Mouse (Mus musculus) heart, embryonic 10.5 days (tissue): ENCODE results near the gene Nudt4. TPM values are rescaled to one million over a fixed set of nuclear protein-coding genes. Genes with fewer than 3 reads are reported as not detected.
"Not testable (repeated sequence)": the region's sequence is repeated elsewhere in the genome, so short reads cannot be mapped to it uniquely, and the experiment has no call there.

Source experiments
- DNase-seq: peaks from one replicate; pipeline ENCODE4 v3.0.0-alpha.2; 2017; ENCODE audit warnings: low spot score
- H3K27ac ChIP-seq: fragments of 300-500 bp; sonication (generic); 2 replicates; pipeline ENCODE4 v1.5.1; 2016; ENCODE audit warnings: mild to moderate bottlenecking
- H3K27me3 ChIP-seq: fragments of 300-500 bp; sonication (generic); 2 replicates; pipeline ENCODE4 v1.6.1; 2016; ENCODE audit warnings: mild to moderate bottlenecking; ENCODE audit not compliant: poor library complexity, insufficient read depth, severe bottlenecking
- H3K36me3 ChIP-seq: fragments of 300-500 bp; sonication (generic); 2 replicates; pipeline ENCODE4 v1.6.1; 2016; ENCODE audit warnings: mild to moderate bottlenecking, moderate library complexity
- H3K4me1 ChIP-seq: fragments of 300-500 bp; sonication (generic); 2 replicates; pipeline ENCODE4 v1.6.1; 2016; ENCODE audit warnings: mild to moderate bottlenecking
- H3K4me3 ChIP-seq: fragments of 300-500 bp; sonication (generic); 2 replicates; pipeline ENCODE4 v1.5.1; 2016; ENCODE audit warnings: mild to moderate bottlenecking, moderate library complexity
- H3K9me3 ChIP-seq: fragments of 300-500 bp; sonication (generic); 2 replicates; pipeline ENCODE4 v1.6.1; 2016; ENCODE audit warnings: mild to moderate bottlenecking, moderate library complexity
- WGBS: fragments of 180-500 bp; shearing (Covaris S2); methylation state at CpG from one replicate; pipeline ENCODE4 v1.1.7; 2016; 5-methylcytosine and 5-hydroxymethylcytosine counted together
- polyA plus RNA-seq: library from polyadenylated mRNA; unstranded; fragments of >200 nt; fragmentation: Nextera tagmentation; extraction: Ambion mirVana; gene quantifications from 2 replicates; pipeline ENCODE4 v1.2.1, GENCODE M21; 2016

Gene Nudt4
- polyA plus RNA-seq, 1 experiment from 2014 or later = 104 TPM

GRCm38 (mm10) chr10:95562859-95563841 lies 796 bp downstream of the Nudt4 start:
- Histone ChIP-seq H3K9me3 (no peaks in the 10 kb centered on the region), H3K27ac (peak overlapping the region; percentile 98), H3K36me3 (peaks cover 10% of the 10 kb centered on the region; the same call in 1 of the 2 replicates), H3K27me3 (no peaks in the 10 kb centered on the region), H3K4me3 (peak overlapping the region; percentile 89), H3K4me1 (peaks cover 38% of the 10 kb centered on the region)
- under 1% methylated on average over 65 of the region's 65 CpGs for WGBS
- peak; percentile 84 for DNase-seq

GRCm38 (mm10) chr10:95562395-95562794 lies 1.6 kb downstream of the Nudt4 start:
- Histone ChIP-seq H3K36me3 (peaks cover 17% of the 10 kb centered on the region; the same call in 1 of the 2 replicates), H3K4me3 (peak overlapping the region; percentile 89), H3K27me3 (no peaks in the 10 kb centered on the region), H3K9me3 (no peaks in the 10 kb centered on the region), H3K27ac (peak overlapping the region; percentile 98), H3K4me1 (peaks cover 40% of the 10 kb centered on the region)
- DNase-seq = no peak
- WGBS = 8% methylated on average over 8 of the region's 8 CpGs

- Histone ChIP-seq H3K4me3 (peak overlapping the region; percentile 89), H3K4me1 (peaks cover 44% of the 10 kb centered on the region), H3K27me3 (no peaks in the 10 kb centered on the region), H3K36me3 (peaks cover 18% of the 10 kb centered on the region; the same call in 1 of the 2 replicates), H3K9me3 (no peaks in the 10 kb centered on the region), H3K27ac (peak overlapping the region; percentile 98)
- no peak for DNase-seq
- WGBS = 59% methylated on average over 7 of the region's 7 CpGs
Observed at GRCm38 (mm10) chr10:95561616-95562015, 2.3 kb downstream of the Nudt4 start.

GRCm38 (mm10) chr10:95560394-95560983 lies 3.5 kb downstream of the Nudt4 start:
- Histone ChIP-seq H3K4me1 (peaks cover 53% of the 10 kb centered on the region), H3K9me3 (no peaks in the 10 kb centered on the region), H3K27ac (peak overlapping the region; percentile 64), H3K36me3 (peaks cover 19% of the 10 kb centered on the region; the same call in 1 of the 2 replicates), H3K4me3 (peak overlapping the region; percentile 25; the same call in 1 of the 2 replicates), H3K27me3 (no peaks in the 10 kb centered on the region)
- DNase-seq = peak; percentile 51
- 80% methylated on average over 9 of the region's 9 CpGs for WGBS

GRCm38 (mm10) chr10:95559426-95559825 lies 4.5 kb downstream of the Nudt4 start:
- Histone ChIP-seq H3K27me3 (no peaks in the 10 kb centered on the region), H3K27ac (no peak overlapping the region), H3K4me3 (peak overlapping the region; percentile 8; the same call in 1 of the 2 replicates), H3K9me3 (no peaks in the 10 kb centered on the region), H3K4me1 (peaks cover 48% of the 10 kb centered on the region), H3K36me3 (peaks cover 26% of the 10 kb centered on the region; the same call in 1 of the 2 replicates)
- WGBS = 64% methylated on average over 7 of the region's 7 CpGs
- peak; percentile 65 for DNase-seq

GRCm38 (mm10) chr10:95557337-95557828 lies 6.6 kb downstream of the Nudt4 start:
- no peak overlapping the region for H3K4me3 ChIP-seq
- peaks cover 35% of the 10 kb centered on the region for H3K36me3 ChIP-seq
- 85% methylated on average over 5 of the region's 5 CpGs for WGBS
- H3K27ac ChIP-seq = no peak overlapping the region
- H3K9me3 ChIP-seq = no peaks in the 10 kb centered on the region
- no peaks in the 10 kb centered on the region for H3K27me3 ChIP-seq
- no peak for DNase-seq
- peaks cover 51% of the 10 kb centered on the region for H3K4me1 ChIP-seq

GRCm38 (mm10) chr10:95555866-95556265 lies 8.1 kb downstream of the Nudt4 start:
- Histone ChIP-seq H3K4me3 (no peak overlapping the region), H3K36me3 (peaks cover 46% of the 10 kb centered on the region), H3K27me3 (no peaks in the 10 kb centered on the region), H3K9me3 (no peaks in the 10 kb centered on the region), H3K4me1 (peaks cover 45% of the 10 kb centered on the region), H3K27ac (no peak overlapping the region)
- no peak for DNase-seq
- 83% methylated on average over 11 of the region's 11 CpGs for whole genome bisulfite sequencing

- no peaks in the 10 kb centered on the region for H3K9me3 ChIP-seq
- no peaks in the 10 kb centered on the region for H3K27me3 ChIP-seq
- no peak overlapping the region for H3K4me3 ChIP-seq
- no peak overlapping the region for H3K27ac ChIP-seq
- WGBS = 69% methylated on average over 3 of the region's 3 CpGs
- no peak for DNase-seq
- peaks cover 26% of the 10 kb centered on the region for H3K4me1 ChIP-seq
- peaks cover 59% of the 10 kb centered on the region for H3K36me3 ChIP-seq
Observed at GRCm38 (mm10) chr10:95552326-95552725, 11.6 kb downstream of the Nudt4 start.

- no peaks in the 10 kb centered on the region for H3K9me3 ChIP-seq
- H3K27ac ChIP-seq = no peak overlapping the region
- no peaks in the 10 kb centered on the region for H3K27me3 ChIP-seq
- no peak for DNase-seq
- H3K4me3 ChIP-seq = no peak overlapping the region
- peaks cover 24% of the 10 kb centered on the region for H3K4me1 ChIP-seq
- peaks cover 61% of the 10 kb centered on the region for H3K36me3 ChIP-seq
Observed at GRCm38 (mm10) chr10:95551752-95552151, 12.2 kb downstream of the Nudt4 start.

- Histone ChIP-seq H3K9me3 (no peaks in the 10 kb centered on the region), H3K27ac (no peak overlapping the region), H3K27me3 (no peaks in the 10 kb centered on the region), H3K4me3 (no peak overlapping the region), H3K36me3 (peaks cover 68% of the 10 kb centered on the region), H3K4me1 (0 out of 2 replicates have a peak, but pooled peaks cover 12% of the 10 kb centered on the region)
- no peak for DNase-seq
- WGBS = 61% methylated on average over 1 of the region's 1 CpGs
Observed at GRCm38 (mm10) chr10:95550506-95550905, 13.4 kb downstream of the Nudt4 start.

GRCm38 (mm10) chr10:95549080-95549479 lies 14.9 kb downstream of the Nudt4 start:
- WGBS = 61% methylated on average over 5 of the region's 5 CpGs
- not testable (repeated sequence) for H3K27me3 ChIP-seq, H3K4me3 ChIP-seq, H3K9me3 ChIP-seq, H3K4me1 ChIP-seq, H3K27ac ChIP-seq, DNase-seq
- H3K36me3 ChIP-seq = peaks cover 71% of the 10 kb centered on the region

GRCm38 (mm10) chr10:95548154-95548826 lies 15.7 kb downstream of the Nudt4 start:
- H3K9me3 ChIP-seq = no peaks in the 10 kb centered on the region
- WGBS = 85% methylated on average over 11 of the region's 11 CpGs
- DNase-seq = no peak
- no peaks in the 10 kb centered on the region for H3K27me3 ChIP-seq
- H3K27ac ChIP-seq = no peak overlapping the region
- H3K4me1 ChIP-seq = 0 out of 2 replicates have a peak, but pooled peaks cover 4% of the 10 kb centered on the region
- peaks cover 74% of the 10 kb centered on the region for H3K36me3 ChIP-seq
- no peak overlapping the region for H3K4me3 ChIP-seq
